Mouse (Mus musculus): ENCODE data around the gene Cers3.

DNA sequence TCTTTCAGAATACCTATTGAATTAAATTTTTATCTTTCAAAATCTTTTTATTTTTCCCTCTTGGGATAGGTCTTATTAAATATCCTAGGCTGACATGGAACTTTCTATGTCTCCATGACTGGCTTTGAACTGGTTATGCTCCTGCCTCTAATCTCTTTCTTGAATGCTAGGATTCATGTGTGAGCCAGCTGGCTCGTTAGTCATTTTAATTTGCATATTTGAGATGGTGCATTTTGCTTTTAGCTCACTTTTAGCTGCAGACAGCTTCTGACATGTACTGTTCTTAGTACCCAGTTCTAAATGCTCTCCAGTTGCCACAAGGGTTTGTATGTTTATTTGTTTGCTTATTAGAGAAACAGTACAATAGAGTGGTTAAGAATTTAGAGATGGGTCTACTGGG, 114.3 kb downstream of the Cers3 start:
- no peak for TF ChIP-seq CTCF (IDR thresholded peaks at IDR 0.05; ENCODE audit: control insufficient read depth, insufficient read depth, insufficient replicate concordance, low read depth, low read length)
- TF ChIP-seq POLR2A (IDR thresholded peaks at IDR 0.05; ENCODE audit: control insufficient read depth, low read depth, low read length), result no peak

All from testis, adult 2 months (tissue).